Mouse (Mus musculus) olfactory bulb, adult 2 months (tissue): ENCODE data around the gene Rapgef6.

ENCODE experiments used
- CTCF ChIP-seq: fragments of 200-500 bp; IDR thresholded peaks from 2 replicates; pipeline ENCODE4 v1.5.1; 2012; ENCODE audit warnings: low read depth, mild to moderate bottlenecking, low read length, moderate library complexity; ENCODE audit not compliant: insufficient read depth
- POLR2A ChIP-seq: fragments of 200-500 bp; IDR thresholded peaks from 2 replicates; pipeline ENCODE4 v1.6.1; 2012; ENCODE audit warnings: mild to moderate bottlenecking, low read depth, low read length, moderate library complexity; ENCODE audit not compliant: insufficient read depth

DNA sequence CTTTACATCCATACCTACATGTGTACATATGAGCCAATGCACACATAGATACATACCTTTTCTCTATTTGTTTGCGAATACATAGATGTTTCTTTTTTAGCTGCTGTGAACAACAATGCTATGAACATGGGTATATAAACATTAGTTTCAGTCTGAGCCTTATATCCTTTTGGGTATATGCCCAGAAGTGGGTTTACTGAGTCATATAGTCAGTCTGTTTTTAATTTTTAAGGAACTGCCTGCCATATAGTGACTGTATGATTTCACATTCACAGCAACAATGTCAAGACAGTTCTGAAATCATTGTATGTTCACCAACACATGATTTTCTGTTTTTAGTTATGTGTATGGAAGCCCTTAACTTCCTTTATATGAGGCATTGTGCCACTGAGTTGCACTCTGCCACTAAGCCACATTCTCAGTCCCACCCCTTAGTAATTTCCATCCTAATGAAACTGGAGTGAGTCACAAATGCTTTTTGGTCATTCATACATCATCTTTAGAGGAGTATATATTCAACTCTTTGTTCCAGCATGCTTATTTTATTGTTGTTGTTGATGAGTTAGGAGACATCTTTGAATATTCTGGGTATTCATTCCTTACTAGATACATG, 30.6 kb upstream of the Rapgef6 start:
- TF ChIP-seq CTCF = no peak
- no peak for TF ChIP-seq POLR2A
